Mouse (Mus musculus): ENCODE data around the gene Txn1.

- TF ChIP-seq CTCF (conservative IDR thresholded peaks at IDR 0.05; ENCODE audit: insufficient read depth, insufficient read length, low read depth, low read length) (no peak), POLR2A (IDR thresholded peaks at IDR 0.05; ENCODE audit: low read depth, low read length) (no peak)
Observed at GRCm38 (mm10) chr4:57922171-57922570, 34.0 kb downstream of the Txn1 start.
